Mouse (Mus musculus): Measurements from ENCODE around the gene Gm4871.

Gm4871 gene

GRCm38 (mm10) chr5:144990481-144990880 is 42.1 kb downstream of the Gm4871 start:
- DNase-seq (ENCODE audit: low spot score in 2 of 2), result no peak

GRCm38 (mm10) chr5:144990051-144990450 is 42.5 kb downstream of the Gm4871 start:
- DNase-seq (ENCODE audit: low spot score in 2 of 2), result no peak

GRCm38 (mm10) chr5:144989061-144989405 is 43.5 kb downstream of the Gm4871 start:
- DNase-seq (ENCODE audit: low spot score in 2 of 2), result no peak

GRCm38 (mm10) chr5:144988340-144989060 is 44.1 kb downstream of the Gm4871 start:
- DNase-seq (ENCODE audit: low spot score in 2 of 2), result peak; percentile 12 to 68

GRCm38 (mm10) chr5:144987561-144987960 is 45.0 kb downstream of the Gm4871 start:
- DNase-seq (ENCODE audit: low spot score in 2 of 2), result no peak

- DNase-seq (ENCODE audit: low spot score in 2 of 2), result no peak
Measured at GRCm38 (mm10) chr5:144984839-144985238, 47.7 kb downstream of the Gm4871 start.

- no peak for DNase-seq (ENCODE audit: low spot score in 2 of 2)
Measured at GRCm38 (mm10) chr5:144983227-144983626, 49.3 kb downstream of the Gm4871 start.

All from frontal cortex, postnatal 36 days (tissue).